Mouse (Mus musculus) neural tube, embryonic 10.5 days (tissue): ENCODE data around the gene Oaz1.
A peak's percentile ranks its signal among the peaks of the same experiment; 100 is the strongest.

ENCODE experiments used
- DNase-seq: peaks from one replicate; pipeline ENCODE4 v3.0.0-alpha.2; 2017; ENCODE audit warnings: low spot score; ENCODE audit errors: extremely low spot score

The Oaz1 gene

GRCm38 (mm10) chr10:80826151-80827062 is at the start of gene Oaz1:
Oaz1 (plus strand) TSS chr10:80826656.
- peak; percentile 97 for DNase-seq

GRCm38 (mm10) chr10:80777123-80777522 is 49.3 kb upstream of the Oaz1 start:
- no peak for DNase-seq

- DNase-seq: no peak
These were observed 46.9 kb upstream of the Oaz1 start for GRCm38 (mm10) chr10:80779565-80779964.

GRCm38 (mm10) chr10:80784302-80784701 is 42.2 kb upstream of the Oaz1 start:
- DNase-seq: no peak

DNA sequence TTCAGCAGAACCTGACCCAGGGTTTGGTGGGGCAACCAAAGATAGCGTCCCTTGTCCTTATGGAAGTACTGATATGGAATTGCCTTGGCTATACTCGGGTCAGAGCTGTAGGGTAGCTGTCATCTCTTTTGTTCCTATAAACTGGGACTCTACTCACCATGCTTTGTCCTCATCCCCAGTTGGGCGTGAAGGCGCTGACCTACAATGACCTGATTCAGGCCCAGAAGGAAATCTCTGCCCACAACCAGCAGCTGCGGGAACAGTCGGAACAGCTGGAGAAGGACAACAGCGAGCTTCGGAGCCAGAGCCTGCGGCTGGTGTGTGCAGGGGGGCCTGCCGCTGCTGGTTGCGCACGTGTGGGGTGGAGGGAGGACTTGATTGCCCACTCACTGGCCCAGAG is 41.6 kb upstream of the Oaz1 start:
- DNase-seq: no peak

DNA sequence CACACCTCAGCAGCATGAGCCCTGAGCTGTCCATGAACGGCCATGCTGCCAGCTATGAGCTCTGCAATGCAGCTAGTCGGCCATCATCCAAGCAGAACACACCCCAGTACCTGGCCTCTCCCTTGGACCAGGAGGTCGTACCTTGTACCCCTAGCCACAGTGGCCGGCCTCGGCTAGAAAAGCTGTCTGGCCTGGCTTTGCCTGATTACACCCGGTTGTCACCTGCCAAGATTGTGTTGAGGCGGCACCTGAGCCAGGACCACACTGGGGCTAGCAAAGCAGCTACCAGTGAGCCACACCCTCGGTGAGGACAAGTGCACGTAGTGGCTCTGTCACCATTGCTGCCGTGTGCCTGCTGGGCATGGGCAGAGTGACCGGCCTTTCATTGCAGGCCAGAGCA is 40.5 kb upstream of the Oaz1 start:
- no peak for DNase-seq

GRCm38 (mm10) chr10:80787517-80787916 is 38.9 kb upstream of the Oaz1 start:
- no peak for DNase-seq

DNA sequence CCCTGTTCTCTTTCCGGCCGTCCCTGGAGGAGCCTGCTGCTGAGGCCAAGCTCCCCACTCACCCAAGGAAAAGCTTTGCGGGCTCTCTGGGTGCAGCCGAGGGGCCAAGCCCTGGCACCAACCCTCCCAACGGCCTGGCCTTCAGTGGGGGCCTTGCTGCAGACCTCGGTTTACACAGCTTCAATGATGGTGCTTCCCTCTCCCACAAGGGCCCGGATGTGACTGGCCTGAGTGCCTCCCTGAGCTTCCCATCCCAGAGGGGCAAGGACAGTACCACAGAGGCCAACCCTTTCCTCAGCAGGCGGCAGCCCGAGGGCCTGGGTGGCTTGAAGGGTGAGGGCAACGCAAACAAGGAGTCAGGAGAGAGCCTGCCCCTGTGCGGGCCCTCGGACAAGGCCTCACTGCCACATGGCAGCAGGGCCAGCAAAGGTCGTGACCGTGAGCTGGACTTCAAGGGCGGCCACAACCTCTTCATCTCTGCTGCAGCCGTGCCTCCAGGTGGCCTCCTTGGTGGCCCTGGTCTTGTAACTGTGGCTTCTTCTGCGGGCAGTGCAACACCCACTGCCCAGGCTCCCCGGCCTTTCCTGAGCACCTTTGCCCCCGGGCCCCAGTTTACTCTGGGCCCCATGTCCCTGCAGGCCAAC is 35.6 kb upstream of the Oaz1 start:
- DNase-seq: no peak

DNA sequence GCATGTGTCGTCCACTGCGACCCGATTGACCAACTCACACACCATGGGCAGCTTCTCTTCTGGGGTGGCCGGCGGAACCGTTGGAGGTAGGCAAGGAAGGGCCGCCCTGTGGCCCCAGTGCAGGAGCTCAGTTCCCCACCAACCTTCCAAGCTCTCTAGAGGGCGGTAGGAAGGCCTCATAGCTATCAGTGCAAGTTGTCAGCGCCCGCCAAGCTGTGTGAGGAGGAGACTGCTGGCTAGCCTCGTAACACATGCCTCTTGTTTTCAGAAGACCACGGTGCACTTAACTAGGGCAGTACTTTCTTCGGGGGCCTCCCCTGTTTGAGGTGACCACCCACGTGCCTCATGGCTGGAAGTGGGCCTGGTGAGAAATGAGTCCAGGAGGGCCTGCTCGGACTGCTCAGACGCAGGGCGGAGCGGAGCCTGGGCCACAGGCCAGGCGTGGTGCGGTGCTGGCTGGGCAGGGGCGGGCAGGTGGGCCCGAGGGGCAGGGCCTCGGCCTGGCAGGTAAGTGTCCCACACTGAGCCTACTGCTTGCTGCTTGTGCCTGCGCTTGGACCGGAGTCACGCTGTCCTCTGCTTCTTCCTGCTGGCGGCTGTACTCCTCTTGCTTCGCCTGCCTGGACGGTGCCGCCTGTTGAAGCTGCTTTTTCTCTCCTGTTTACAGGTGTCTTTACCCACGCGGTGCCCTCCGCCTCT is 34.8 kb upstream of the Oaz1 start:
- no peak for DNase-seq

- DNase-seq: no peak
These were observed 34.1 kb upstream of the Oaz1 start for GRCm38 (mm10) chr10:80792175-80793032.

DNA sequence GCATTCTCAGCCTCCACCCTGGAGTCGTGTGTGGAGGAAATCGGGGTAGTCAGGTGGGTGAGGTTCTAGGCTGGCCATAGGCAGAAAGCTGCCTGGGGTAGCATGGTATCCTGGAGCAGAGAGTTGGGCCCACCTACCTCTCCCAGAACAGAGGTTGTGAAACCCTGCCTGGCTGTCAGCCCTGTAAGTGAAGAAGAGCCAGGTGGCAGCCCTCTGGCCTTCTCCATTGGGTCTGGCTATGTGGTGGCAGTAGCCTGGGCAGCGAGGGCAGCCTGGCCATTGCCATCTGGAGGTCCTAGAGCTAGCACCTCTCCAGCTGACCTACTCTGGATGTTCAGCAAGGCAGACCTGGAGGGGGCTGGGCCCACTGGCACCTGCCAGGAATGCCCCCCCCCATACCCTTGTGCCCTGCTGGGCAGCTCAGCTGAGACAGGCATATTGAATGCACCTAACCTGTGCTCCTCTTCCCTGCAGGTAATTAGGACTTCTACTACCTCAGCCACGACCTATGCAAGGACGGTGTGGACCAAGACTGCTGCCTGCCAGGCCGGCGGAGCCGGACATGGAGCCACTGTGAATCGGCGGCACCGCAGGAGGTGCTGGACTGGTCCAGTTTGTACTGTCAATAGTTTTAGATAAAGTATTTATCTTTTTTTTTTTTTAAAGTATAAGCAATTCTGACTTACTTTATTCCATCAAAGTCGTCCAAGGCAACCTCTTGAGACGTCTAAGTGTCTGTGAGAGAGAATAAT is 33.2 kb upstream of the Oaz1 start:
- no peak for DNase-seq

- DNase-seq: no peak
These were observed 32.7 kb upstream of the Oaz1 start for GRCm38 (mm10) chr10:80793803-80794202.

- DNase-seq: no peak
These were observed 31.7 kb upstream of the Oaz1 start for GRCm38 (mm10) chr10:80794750-80795149.

DNA sequence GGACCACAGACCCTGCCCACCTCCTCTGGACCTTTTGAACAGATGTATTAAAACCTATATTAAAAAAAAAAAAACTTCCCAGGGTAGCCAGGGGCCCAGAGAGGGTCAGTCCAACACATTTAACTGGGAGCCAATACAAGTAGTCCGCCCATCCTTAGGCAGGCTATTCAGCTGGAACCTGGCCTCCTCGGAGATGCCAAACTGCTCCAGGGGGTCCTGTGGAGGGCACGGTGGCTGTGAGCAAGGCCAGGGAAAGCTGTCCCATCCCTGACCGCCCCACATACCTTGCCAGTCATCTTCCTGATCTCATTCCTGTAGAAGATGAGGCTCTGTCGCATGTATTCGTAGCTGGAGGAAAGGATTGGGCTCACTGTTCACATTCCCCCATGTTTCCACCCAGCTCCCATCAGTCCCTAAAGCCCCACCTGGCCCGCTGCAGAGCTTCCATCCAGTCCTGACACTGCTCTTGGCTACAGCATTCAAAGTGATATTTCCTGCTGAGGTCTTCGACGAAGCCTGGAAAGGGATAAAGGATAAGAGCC is 30.1 kb upstream of the Oaz1 start:
- DNase-seq: no peak

DNA sequence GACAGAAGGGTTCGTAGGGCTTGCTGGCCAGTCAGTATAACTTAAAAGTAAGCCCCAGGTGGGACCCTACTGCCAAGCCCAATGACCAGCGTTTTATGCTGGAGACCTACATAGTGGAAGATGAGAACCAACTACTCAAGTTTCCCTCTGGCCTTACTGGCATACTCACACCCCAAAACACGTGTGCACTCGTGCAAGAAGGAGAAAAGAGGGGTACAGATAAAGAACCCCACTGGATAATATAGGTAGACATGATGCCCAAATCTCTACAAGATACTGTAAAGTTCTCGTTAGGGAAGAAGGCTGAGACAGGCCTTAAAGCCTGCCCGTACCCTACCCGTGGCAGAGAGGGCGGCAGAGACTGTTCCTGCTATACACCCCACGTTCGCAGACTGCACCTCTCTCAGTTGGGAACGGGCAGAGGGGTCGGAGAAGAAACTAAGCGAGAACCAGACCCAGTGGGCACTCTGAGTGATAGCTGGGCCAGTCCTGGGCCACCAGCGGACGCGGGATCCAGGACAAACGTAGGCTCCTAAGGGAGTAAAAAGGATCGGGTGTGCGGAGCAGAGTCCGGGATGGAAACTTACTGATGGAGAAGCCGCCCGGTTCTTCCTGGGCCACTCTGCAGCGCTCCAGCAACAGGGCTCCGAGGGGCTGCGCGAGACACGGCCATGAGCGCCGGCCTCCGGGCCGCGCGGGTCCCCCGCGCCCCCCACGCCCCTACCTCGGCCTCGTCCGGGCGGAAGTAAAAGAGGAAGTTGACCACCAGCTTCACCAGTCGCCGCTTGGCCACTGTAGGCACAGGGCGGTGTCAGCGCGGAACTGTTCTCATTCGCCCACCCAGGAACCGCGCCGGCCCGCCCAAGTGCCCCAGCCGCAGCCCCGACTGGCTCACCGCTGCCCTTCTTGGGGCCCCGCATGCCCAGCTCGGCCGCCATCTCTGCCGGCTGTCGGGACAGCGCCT is 29.0 kb upstream of the Oaz1 start:
- DNase-seq: no peak

GRCm38 (mm10) chr10:80798150-80799006 is 28.1 kb upstream of the Oaz1 start, which contains the start of the genes Sf3a2 and Plekhj1:
Sf3a2 (plus strand) TSS chr10:80798198.
Plekhj1 (minus strand) TSS chr10:80798626.
- peak; percentile 96 for DNase-seq

DNA sequence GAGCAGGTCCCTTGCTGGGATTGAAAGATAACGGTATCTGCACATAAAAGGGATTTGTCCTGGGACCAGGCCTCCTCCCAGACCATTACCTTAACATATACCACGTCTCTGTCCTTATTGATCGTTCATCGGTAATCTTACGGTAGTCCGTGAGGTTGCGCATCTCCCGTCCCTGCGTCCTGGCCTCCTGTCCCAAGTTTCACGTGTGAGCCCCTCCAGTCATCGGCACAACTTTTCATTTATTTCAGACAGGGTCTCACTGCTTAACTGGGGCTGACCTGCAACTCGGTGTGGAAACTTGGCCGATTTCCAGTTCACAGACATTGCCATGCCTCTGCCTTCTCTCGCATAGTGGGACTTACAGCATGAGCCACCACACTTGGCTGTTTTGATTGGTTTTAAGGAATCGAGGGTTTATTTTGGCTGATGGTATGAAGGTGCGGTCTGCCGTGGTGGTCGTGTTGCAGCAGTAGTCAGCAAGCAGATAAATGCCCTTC is 27.3 kb upstream of the Oaz1 start:
- DNase-seq: peak; percentile 43
